Mouse (Mus musculus) megakaryocyte, embryonic 14.5 days (primary cell): ENCODE data around the gene Raver1.

Experiments
- FLI1 ChIP-seq: IDR thresholded peaks from 2 replicates; pipeline ENCODE4 v1.6.1; 2012; ENCODE audit warnings: low read length, inconsistent platforms, mixed read lengths
- GATA1 ChIP-seq: IDR thresholded peaks from 3 replicates; pipeline ENCODE4 v1.6.1; 2012; ENCODE audit warnings: mixed read lengths, low read length, inconsistent platforms, borderline replicate concordance

- TF ChIP-seq GATA1 (no peak), FLI1 (no peak)
Measured at GRCm38 (mm10) chr9:21091707-21092320, at the start of gene Raver1, which contains the start of gene Gm38431.
